Mouse (Mus musculus) heart, postnatal 0 days (tissue): ENCODE measurements around the gene Enox1. TPM values are rescaled to one million over a fixed set of nuclear protein-coding genes. Genes with fewer than 3 reads are reported as not detected.
A peak's percentile ranks its signal among the peaks of the same experiment; 100 is the strongest.

Experiments
- ATAC-seq: fragments of 200-750 bp; cut with Nextera tagmentation; 2 replicates; pipeline ENCODE4 v1.8.0; 2017; ENCODE audit warnings: low read depth, moderate number of reproducible peaks, moderate library complexity; ENCODE audit not compliant: insufficient read depth
- DNase-seq: peaks from one replicate; pipeline ENCODE4 v3.0.0-alpha.2; 2016; ENCODE audit warnings: low spot score
- H3K27ac ChIP-seq: fragments of 300-500 bp; sonication (generic); 2 replicates; pipeline ENCODE4 v1.5.1; 2014; ENCODE audit warnings: low read depth, mild to moderate bottlenecking
- H3K27me3 ChIP-seq: fragments of 300-500 bp; sonication (generic); 2 replicates; pipeline ENCODE4 v1.6.1; 2014; ENCODE audit warnings: low read length, mixed read lengths; ENCODE audit not compliant: control insufficient read depth, insufficient read depth
- H3K36me3 ChIP-seq: fragments of 300-500 bp; sonication (generic); replicated peaks from 2 replicates; pipeline ENCODE4 v1.6.1; 2014; ENCODE audit warnings: low read length, mixed read lengths; ENCODE audit not compliant: control insufficient read depth, insufficient read depth
- H3K4me1 ChIP-seq: fragments of 300-500 bp; sonication (generic); 2 replicates; pipeline ENCODE4 v1.6.1; 2014; ENCODE audit warnings: antibody characterized with exemption; ENCODE audit not compliant: control insufficient read depth, insufficient read depth
- H3K4me2 ChIP-seq: fragments of 300-500 bp; sonication (generic); 2 replicates; pipeline ENCODE4 v1.6.1; 2014; ENCODE audit warnings: low read depth, mild to moderate bottlenecking, low read length, moderate library complexity
- H3K4me3 ChIP-seq: fragments of 300-500 bp; sonication (generic); 2 replicates; pipeline ENCODE4 v1.5.1; 2014; ENCODE audit warnings: low read depth, low read length
- H3K9ac ChIP-seq: fragments of 300-500 bp; sonication (generic); replicated peaks from 2 replicates; pipeline ENCODE4 v1.6.1; 2014; ENCODE audit warnings: low read depth, low read length, mixed read lengths
- H3K9me3 ChIP-seq: fragments of 300-500 bp; sonication (generic); replicated peaks from 2 replicates; pipeline ENCODE4 v1.6.1; 2016; ENCODE audit warnings: low read length; ENCODE audit not compliant: control insufficient read depth
- CTCF ChIP-seq: IDR thresholded peaks from 2 replicates; pipeline ENCODE4 v1.5.1; 2016; ENCODE audit warnings: antibody characterized with exemption, control low read depth, low read depth
- EP300 ChIP-seq: IDR thresholded peaks from 2 replicates; pipeline ENCODE4 v1.6.1; 2016; ENCODE audit warnings: antibody characterized with exemption, low read depth
- WGBS: fragments of 180-500 bp; shearing (Covaris S2); extraction: QIAGEN DNeasy Blood & Tissue Kit; methylation state at CpG from one replicate; pipeline ENCODE4 v1.1.7; 2014; 5-methylcytosine and 5-hydroxymethylcytosine counted together
- polyA plus RNA-seq: library from polyadenylated mRNA; unstranded; fragments of >200 nt; fragmentation: Nextera tagmentation; extraction: Ambion mirVana; gene quantifications from 2 replicates; pipeline ENCODE4 v1.2.1, GENCODE M21; 2015
- total RNA-seq: library from RNA; depleted of rRNA; stranded (reverse); fragments of >200 nt; gene quantifications from 2 replicates; pipeline ENCODE4 v1.2.3, GENCODE M21; 2014; ENCODE audit warnings: low replicate concordance

Gene Enox1
- total and polyA plus RNA-seq, 2 experiments from 2014 or later = 0.83 to 2.6 TPM

- DNase-seq (no peak), ATAC-seq (no peak)
- H3K4me1 ChIP-seq = peaks cover 6% of the 10 kb centered on the region; the same call in 1 of the 2 replicates
- H3K27me3 ChIP-seq = no peaks in the 10 kb centered on the region
- H3K4me3 ChIP-seq = no peak overlapping the region
- WGBS = 17% methylated on average over 4 of the region's 4 CpGs
- no peak overlapping the region for H3K9ac ChIP-seq
- H3K9me3 ChIP-seq = no peaks in the 10 kb centered on the region
- H3K36me3 ChIP-seq = no peaks in the 10 kb centered on the region
- no peak overlapping the region for H3K27ac ChIP-seq
- 0 out of 2 replicates have a peak overlapping the region, but pooled peaks have one; percentile 5 for H3K4me2 ChIP-seq
- TF ChIP-seq CTCF (no peak), EP300 (no peak)
Observed at GRCm38 (mm10) chr14:77145103-77145502, 11.5 kb upstream of the Enox1 start.

GRCm38 (mm10) chr14:77147635-77148034, 8.9 kb upstream of the Enox1 start:
- Histone ChIP-seq H3K4me1 (peaks cover 6% of the 10 kb centered on the region; the same call in 1 of the 2 replicates), H3K4me2 (no peak overlapping the region), H3K4me3 (no peak overlapping the region), H3K9me3 (no peaks in the 10 kb centered on the region), H3K27me3 (no peaks in the 10 kb centered on the region), H3K36me3 (no peaks in the 10 kb centered on the region), H3K27ac (no peak overlapping the region), H3K9ac (no peak overlapping the region)
- TF ChIP-seq CTCF = no peak
- TF ChIP-seq EP300 = no peak
- DNase-seq = no peak
- WGBS = 95% methylated on average over 1 of the region's 1 CpGs
- no peak for ATAC-seq

GRCm38 (mm10) chr14:77150556-77150955, 6.0 kb upstream of the Enox1 start:
- ATAC-seq (no peak), DNase-seq (no peak)
- no peak overlapping the region for H3K4me2 ChIP-seq
- whole genome bisulfite sequencing = 77% methylated on average over 6 of the region's 6 CpGs
- H3K27me3 ChIP-seq = peaks cover 14% of the 10 kb centered on the region
- no peak overlapping the region for H3K4me3 ChIP-seq
- H3K36me3 ChIP-seq = no peaks in the 10 kb centered on the region
- H3K9me3 ChIP-seq = no peaks in the 10 kb centered on the region
- no peak overlapping the region for H3K27ac ChIP-seq
- no peak for TF ChIP-seq EP300
- TF ChIP-seq CTCF = no peak
- H3K9ac ChIP-seq = no peak overlapping the region
- H3K4me1 ChIP-seq = no peaks in the 10 kb centered on the region

- no peak for DNase-seq
- Histone ChIP-seq H3K36me3 (no peaks in the 10 kb centered on the region), H3K4me2 (no peak overlapping the region), H3K9ac (no peak overlapping the region), H3K9me3 (no peaks in the 10 kb centered on the region), H3K4me1 (no peaks in the 10 kb centered on the region), H3K27ac (no peak overlapping the region), H3K4me3 (no peak overlapping the region), H3K27me3 (peaks cover 22% of the 10 kb centered on the region)
- TF ChIP-seq EP300 (no peak), CTCF (no peak)
- no peak for ATAC-seq
- 69% methylated on average over 7 of the region's 7 CpGs for WGBS
Observed at GRCm38 (mm10) chr14:77151431-77151830, 5.1 kb upstream of the Enox1 start.

DNA sequence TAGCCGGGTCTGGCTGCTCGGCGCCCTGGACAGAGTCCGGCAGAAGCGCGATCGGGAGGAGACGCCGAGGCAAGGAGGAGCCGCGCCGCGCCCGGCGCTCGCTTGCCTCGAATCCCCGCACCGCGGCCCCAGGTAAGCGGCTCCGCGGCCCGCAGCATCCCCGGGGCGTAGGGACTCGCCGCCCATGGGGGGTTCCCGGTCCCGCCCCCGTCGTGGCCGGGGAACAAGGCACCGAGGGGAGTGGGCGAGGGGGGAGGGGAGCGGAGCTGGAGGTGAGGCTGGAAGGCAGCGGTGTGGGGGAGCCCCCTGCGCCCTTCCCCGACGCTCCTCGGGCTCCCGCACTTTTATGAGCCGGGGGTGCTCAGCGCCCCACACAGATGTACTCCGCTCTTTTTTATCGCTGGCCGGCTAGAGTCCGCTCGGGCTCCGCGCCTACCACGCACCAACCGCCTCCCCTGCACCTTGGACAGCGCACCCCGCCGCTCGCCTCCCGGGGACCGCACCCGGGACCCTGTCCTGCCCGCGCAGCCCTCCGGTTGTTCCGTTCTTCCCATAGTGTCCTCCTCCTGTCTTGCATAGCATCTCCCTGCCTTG, 445 bp downstream of the Enox1 start:
- WGBS = under 1% methylated on average over 44 of the region's 64 CpGs
- peak; percentile 27 for DNase-seq
- H3K27me3 ChIP-seq = peaks cover 39% of the 10 kb centered on the region

GRCm38 (mm10) chr14:77157505-77157911, 945 bp downstream of the Enox1 start:
- Histone ChIP-seq H3K36me3 (no peaks in the 10 kb centered on the region), H3K9ac (no peak overlapping the region), H3K4me3 (peak overlapping the region; percentile 56), H3K9me3 (no peaks in the 10 kb centered on the region), H3K27me3 (peaks cover 39% of the 10 kb centered on the region), H3K4me1 (peaks cover 5% of the 10 kb centered on the region; the same call in 1 of the 2 replicates), H3K27ac (no peak overlapping the region), H3K4me2 (peak overlapping the region; percentile 96)
- DNase-seq (peak; percentile 17), ATAC-seq (peak; percentile 77)
- 2% methylated on average over 31 of the region's 31 CpGs for WGBS
- TF ChIP-seq CTCF (no peak), EP300 (no peak)

More for the DNA sequence above, 445 bp downstream of the Enox1 start:
- Histone ChIP-seq H3K4me3 (peak overlapping the region; percentile 56), H3K4me2 (peak overlapping the region; percentile 96), H3K36me3 (no peaks in the 10 kb centered on the region), H3K9ac (peak overlapping the region; percentile 34; the same call in 1 of the 2 replicates), H3K9me3 (no peaks in the 10 kb centered on the region), H3K4me1 (peaks cover 5% of the 10 kb centered on the region; the same call in 1 of the 2 replicates), H3K27ac (no peak overlapping the region)
- TF ChIP-seq CTCF (no peak), EP300 (no peak)
- ATAC-seq = peak; percentile 59
